Mouse (Mus musculus): ENCODE measurements around the gene Hrnr. TPM values are rescaled to one million over a fixed set of nuclear protein-coding genes. Genes with fewer than 3 reads are reported as not detected.

Gene Hrnr
- total and polyA plus RNA-seq, 2 experiments from 2014 or later, result not detected

- H3K4me3 ChIP-seq (ENCODE audit: low read depth, low read length), result no peak overlapping the region
- H3K9me3 ChIP-seq (ENCODE audit: low read length), result no peaks in the 10 kb centered on the region
- no peak for TF ChIP-seq CTCF (IDR thresholded peaks at IDR 0.05; ENCODE audit: low read depth)
- H3K4me1 ChIP-seq (ENCODE audit: insufficient read depth), result no peaks in the 10 kb centered on the region
- no peak overlapping the region for H3K9ac ChIP-seq
- WGBS, result 67% methylated on average over 1 of the region's 1 CpGs
- H3K27ac ChIP-seq (ENCODE audit: low read depth, low read length), result no peak overlapping the region
- ATAC-seq, result no peak
- H3K27me3 ChIP-seq (ENCODE audit: insufficient read depth, low read length), result no peaks in the 10 kb centered on the region
- H3K36me3 ChIP-seq (ENCODE audit: insufficient read depth), result no peaks in the 10 kb centered on the region
- no peak overlapping the region for H3K4me2 ChIP-seq (ENCODE audit: low read depth)
- DNase-seq, result no peak
Observed at GRCm38 (mm10) chr3:93368171-93368570, 48.6 kb downstream of the Hrnr start.

GRCm38 (mm10) chr3:93373416-93373815 lies 53.9 kb downstream of the Hrnr start:
- H3K4me2 ChIP-seq (ENCODE audit: low read depth), result no peak overlapping the region
- 77% methylated on average over 6 of the region's 6 CpGs for WGBS
- DNase-seq (no peak), ATAC-seq (no peak)
- H3K9me3 ChIP-seq (ENCODE audit: low read length), result no peaks in the 10 kb centered on the region
- no peaks in the 10 kb centered on the region for H3K4me1 ChIP-seq (ENCODE audit: insufficient read depth)
- H3K4me3 ChIP-seq (ENCODE audit: low read depth, low read length), result no peak overlapping the region
- H3K9ac ChIP-seq, result no peak overlapping the region
- H3K27me3 ChIP-seq (ENCODE audit: insufficient read depth, low read length), result no peaks in the 10 kb centered on the region
- TF ChIP-seq CTCF (IDR thresholded peaks at IDR 0.05; ENCODE audit: low read depth), result no peak
- H3K27ac ChIP-seq (ENCODE audit: low read depth, low read length), result no peak overlapping the region
- no peaks in the 10 kb centered on the region for H3K36me3 ChIP-seq (ENCODE audit: insufficient read depth)

- H3K9ac ChIP-seq, result no peak overlapping the region
- WGBS, result 84% methylated on average over 1 of the region's 1 CpGs
- no peaks in the 10 kb centered on the region for H3K36me3 ChIP-seq (ENCODE audit: insufficient read depth)
- ATAC-seq (no peak), DNase-seq (no peak)
- no peak overlapping the region for H3K27ac ChIP-seq (ENCODE audit: low read depth, low read length)
- no peaks in the 10 kb centered on the region for H3K4me1 ChIP-seq (ENCODE audit: insufficient read depth)
- H3K9me3 ChIP-seq (ENCODE audit: low read length), result no peaks in the 10 kb centered on the region
- H3K4me3 ChIP-seq (ENCODE audit: low read depth, low read length), result no peak overlapping the region
- H3K4me2 ChIP-seq (ENCODE audit: low read depth), result no peak overlapping the region
- no peaks in the 10 kb centered on the region for H3K27me3 ChIP-seq (ENCODE audit: insufficient read depth, low read length)
- TF ChIP-seq CTCF (IDR thresholded peaks at IDR 0.05; ENCODE audit: low read depth), result no peak
Observed at GRCm38 (mm10) chr3:93375196-93375595, 55.6 kb downstream of the Hrnr start.

GRCm38 (mm10) chr3:93375601-93376000 lies 56.1 kb downstream of the Hrnr start:
- 82% methylated on average over 5 of the region's 5 CpGs for WGBS
- ATAC-seq (no peak), DNase-seq (no peak)
- Histone ChIP-seq H3K4me3 (ENCODE audit: low read depth, low read length) (no peak overlapping the region), H3K4me2 (ENCODE audit: low read depth) (no peak overlapping the region), H3K27ac (ENCODE audit: low read depth, low read length) (no peak overlapping the region), H3K9me3 (ENCODE audit: low read length) (no peaks in the 10 kb centered on the region), H3K36me3 (ENCODE audit: insufficient read depth) (no peaks in the 10 kb centered on the region), H3K27me3 (ENCODE audit: insufficient read depth, low read length) (no peaks in the 10 kb centered on the region), H3K4me1 (ENCODE audit: insufficient read depth) (no peaks in the 10 kb centered on the region), H3K9ac (no peak overlapping the region)
- no peak for TF ChIP-seq CTCF (IDR thresholded peaks at IDR 0.05; ENCODE audit: low read depth)

GRCm38 (mm10) chr3:93378146-93378545 lies 58.6 kb downstream of the Hrnr start:
- H3K27me3 ChIP-seq (ENCODE audit: insufficient read depth, low read length), result no peaks in the 10 kb centered on the region
- H3K27ac ChIP-seq (ENCODE audit: low read depth, low read length), result no peak overlapping the region
- no peak for ATAC-seq
- H3K9me3 ChIP-seq (ENCODE audit: low read length), result no peaks in the 10 kb centered on the region
- H3K4me1 ChIP-seq (ENCODE audit: insufficient read depth), result no peaks in the 10 kb centered on the region
- no peak overlapping the region for H3K4me3 ChIP-seq (ENCODE audit: low read depth, low read length)
- no peak overlapping the region for H3K4me2 ChIP-seq (ENCODE audit: low read depth)
- 37% methylated on average over 4 of the region's 4 CpGs for WGBS
- no peak for DNase-seq
- no peaks in the 10 kb centered on the region for H3K36me3 ChIP-seq (ENCODE audit: insufficient read depth)
- no peak for TF ChIP-seq CTCF (IDR thresholded peaks at IDR 0.05; ENCODE audit: low read depth)
- H3K9ac ChIP-seq, result no peak overlapping the region

Other genes starting within 250 kb of the Hrnr start
- not detected in 2 replicates for gene Crnn, start 175.0 kb upstream of the Hrnr start, total RNA-seq (2014; rRNA removed)
- gene Crnn, start 175.0 kb upstream of the Hrnr start, polyA plus RNA-seq (2015; fragmentation: Nextera tagmentation; extraction: Ambion mirVana), result not detected in 2 replicates
- gene Flg2, start 122.5 kb upstream of the Hrnr start, total RNA-seq (2014; rRNA removed), result not detected in 2 replicates
- gene Flg2, start 122.5 kb upstream of the Hrnr start, polyA plus RNA-seq (2015; fragmentation: Nextera tagmentation; extraction: Ambion mirVana), result not detected in 2 replicates
- under 0.01 TPM in 1 of 2 replicates, not detected in the other for gene Flg, start 46.2 kb upstream of the Hrnr start, total RNA-seq (2014; rRNA removed)
- not detected in 2 replicates for gene Flg, start 46.2 kb upstream of the Hrnr start, polyA plus RNA-seq (2015; fragmentation: Nextera tagmentation; extraction: Ambion mirVana)
- not detected in 2 replicates for gene Rptn, start 74.0 kb downstream of the Hrnr start, total RNA-seq (2014; rRNA removed)
- not detected in 2 replicates for gene Rptn, start 74.0 kb downstream of the Hrnr start, polyA plus RNA-seq (2015; fragmentation: Nextera tagmentation; extraction: Ambion mirVana)
- 0.38 and 0.57 TPM in 2 replicates for gene Tchh, start 122.6 kb downstream of the Hrnr start, total RNA-seq (2014; rRNA removed)
- gene Tchh, start 122.6 kb downstream of the Hrnr start, polyA plus RNA-seq (2015; fragmentation: Nextera tagmentation; extraction: Ambion mirVana), result 0.97 and 1.3 TPM in 2 replicates
- not detected in 2 replicates for gene Tchhl1, start 149.0 kb downstream of the Hrnr start, total RNA-seq (2014; rRNA removed)
- not detected in 2 replicates for gene Tchhl1, start 149.0 kb downstream of the Hrnr start, polyA plus RNA-seq (2015; fragmentation: Nextera tagmentation; extraction: Ambion mirVana)
- gene S100a11, start 200.7 kb downstream of the Hrnr start, total RNA-seq (2014; rRNA removed), result 9.8 and 17.1 TPM in 2 replicates
- 169 and 172 TPM in 2 replicates for gene S100a11, start 200.7 kb downstream of the Hrnr start, polyA plus RNA-seq (2015; fragmentation: Nextera tagmentation; extraction: Ambion mirVana)
- gene S100a10, start 235.3 kb downstream of the Hrnr start, total RNA-seq (2014; rRNA removed), result 139 and 198 TPM in 2 replicates
- gene S100a10, start 235.3 kb downstream of the Hrnr start, polyA plus RNA-seq (2015; fragmentation: Nextera tagmentation; extraction: Ambion mirVana), result 187 and 244 TPM in 2 replicates

Measured in forebrain, postnatal 0 days (tissue).